ENCODE assay signal across 22 mouse cellular contexts in the genomic region with DNA sequence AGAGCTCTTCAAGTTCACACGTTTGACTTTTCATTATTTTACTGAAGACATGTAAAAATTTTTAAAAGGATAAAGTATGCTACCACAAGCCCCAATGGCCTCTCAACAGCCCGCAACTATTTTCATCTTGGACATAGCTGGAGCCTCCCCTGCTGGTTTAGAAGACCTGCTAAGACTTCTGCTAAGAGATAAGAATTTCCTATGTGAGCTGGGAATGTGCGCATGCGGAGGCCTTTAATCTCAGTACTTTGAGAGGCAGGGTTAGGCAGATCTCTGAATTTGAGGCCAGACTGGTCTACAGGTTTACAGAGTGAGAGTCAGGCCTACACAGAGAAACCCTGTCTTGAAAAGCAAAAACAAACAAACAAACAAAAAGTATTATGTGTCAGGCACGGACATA. TPM values are rescaled to one million over a fixed set of nuclear protein-coding genes. Genes with fewer than 3 reads are reported as not detected.
A peak's percentile ranks its signal among the peaks of the same experiment; 100 is the strongest.
DNase-seq lines count a peak whose midpoint lies in the region; ATAC-seq and TF ChIP-seq lines count a peak whose summit lies in the region.
"Had no signal": no experiment of that assay in that cellular context is flagged by ENCODE, and none has a peak within 500 bp of the region (broad histone marks: within the 10 kb centered on the region; RNA-seq: fewer than 3 reads in every experiment).

No protein-coding gene starts in this region.

- WGBS in heart, embryonic 12.5 days, result 21% methylated on average over 5 of the region's 5 CpGs
- 29% methylated on average over 5 of the region's 5 CpGs for WGBS in liver, embryonic 14.5 days (ENCODE audit: insufficient replicate concordance)
- 76% methylated on average over 5 of the region's 5 CpGs for WGBS in midbrain, embryonic 10.5 days

- no peak for DNase-seq in heart, postnatal 36 days
- DNase-seq in liver, embryonic 14.5 days (ENCODE audit: low read depth in 3 of 3, low spot score in 3 of 3), result no peak
- no peak for DNase-seq in midbrain, embryonic 10.5 days (ENCODE audit: low spot score)
- no peak for DNase-seq in lung, postnatal 4 days
- DNase-seq: adrenal gland, postnatal 25 days; cerebellum, adult 18-20 months; cerebellum, postnatal 14 days; kidney, adult 11 months; kidney, postnatal 36 days; layer of hippocampus, postnatal 36 days; lung, adult 18-20 months; lung, postnatal 10 days; right cerebral cortex, adult 18-20 months; thymus, adult 2 months; thymus, postnatal 4 days had no signal

- no peaks in the 10 kb centered on the region for H3K27me3 ChIP-seq in heart, embryonic 12.5 days (replicated peaks)
- no peaks in the 10 kb centered on the region for H3K27me3 ChIP-seq in megakaryocyte, embryonic 14.5 days (replicated peaks)
- H3K27me3 ChIP-seq in liver, embryonic 14.5 days (ENCODE audit: control insufficient read depth, insufficient read depth, low read length), result no peaks in the 10 kb centered on the region
- H3K27me3 ChIP-seq in midbrain, embryonic 10.5 days (ENCODE audit: low read depth, poor library complexity, severe bottlenecking), result no peaks in the 10 kb centered on the region
- H3K27me3 ChIP-seq: embryonic facial prominence, embryonic 12.5 days; forebrain, embryonic 12.5 days; kidney, embryonic 15.5 days had no signal

- peak overlapping the region; percentile 57 for H3K27ac ChIP-seq in heart, embryonic 12.5 days (ENCODE audit: poor library complexity, severe bottlenecking)
- H3K27ac ChIP-seq in liver, embryonic 14.5 days, result no peak overlapping the region
- H3K27ac ChIP-seq in midbrain, embryonic 10.5 days (replicated peaks), result no peak overlapping the region
- H3K27ac ChIP-seq: embryonic facial prominence, embryonic 12.5 days; forebrain, embryonic 12.5 days; kidney, embryonic 15.5 days had no signal

- peaks cover 45% of the 10 kb centered on the region for H3K4me1 ChIP-seq in heart, embryonic 12.5 days (replicated peaks)
- peaks cover 91% of the 10 kb centered on the region for H3K4me1 ChIP-seq in megakaryocyte, embryonic 14.5 days
- H3K4me1 ChIP-seq in liver, embryonic 14.5 days (replicated peaks; ENCODE audit: control insufficient read depth in 2 of 2, insufficient read depth in 2 of 2, low read length in 1 of 2), result peaks cover 7 to 13% of the 10 kb centered on the region in 2 experiments
- H3K4me1 ChIP-seq in midbrain, embryonic 10.5 days, result peaks cover 21% of the 10 kb centered on the region

- H3K36me3 ChIP-seq in heart, embryonic 12.5 days, result peaks cover 12% of the 10 kb centered on the region
- H3K36me3 ChIP-seq in megakaryocyte, embryonic 14.5 days (replicated peaks; ENCODE audit: low read length), result peaks cover 64% of the 10 kb centered on the region
- H3K36me3 ChIP-seq in liver, embryonic 14.5 days (replicated peaks; ENCODE audit: control insufficient read depth, insufficient read depth, low read depth), result no peaks in the 10 kb centered on the region
- H3K36me3 ChIP-seq in midbrain, embryonic 10.5 days, result peaks cover 35% of the 10 kb centered on the region

- TF ChIP-seq EP300 in liver, embryonic 14.5 days (IDR thresholded peaks at IDR 0.05; ENCODE audit: low read depth), result no peak

- H3K9ac ChIP-seq in heart, embryonic 12.5 days, result no peak overlapping the region
- no peak overlapping the region for H3K9ac ChIP-seq in liver, embryonic 14.5 days (replicated peaks)
- H3K9ac ChIP-seq: embryonic facial prominence, embryonic 12.5 days; forebrain, embryonic 12.5 days; kidney, embryonic 15.5 days had no signal

- ATAC-seq in heart, embryonic 12.5 days (ENCODE audit: insufficient number of reproducible peaks, low FRiP score), result peak; percentile 51; the same call in 1 of the 2 replicates
- ATAC-seq in megakaryocyte, adult 5-6 weeks (ENCODE audit: poor library complexity, severe bottlenecking), result no peak
- ATAC-seq in liver, embryonic 14.5 days (ENCODE audit: insufficient read depth), result peak; percentile 54; the same call in 1 of the 2 replicates

- intact Hi-C loops in heart, postnatal 36 days (cut with DNase I), result no loop called here

- peak; percentile 24; the same call in 1 of the 2 replicates for TF ChIP-seq CTCF in liver, embryonic 14.5 days (IDR thresholded peaks at IDR 0.05; ENCODE audit: low read depth)

- no peaks in the 10 kb centered on the region for H3K9me3 ChIP-seq in heart, embryonic 12.5 days (replicated peaks)
- H3K9me3 ChIP-seq in megakaryocyte, embryonic 14.5 days, result no peaks in the 10 kb centered on the region
- no peaks in the 10 kb centered on the region for H3K9me3 ChIP-seq in liver, embryonic 14.5 days (ENCODE audit: control insufficient read depth, low read length)
- H3K9me3 ChIP-seq in midbrain, embryonic 10.5 days (replicated peaks), result no peaks in the 10 kb centered on the region
- H3K9me3 ChIP-seq: embryonic facial prominence, embryonic 12.5 days; forebrain, embryonic 12.5 days; kidney, embryonic 15.5 days had no signal

- no peak overlapping the region for H3K4me3 ChIP-seq in heart, embryonic 12.5 days
- H3K4me3 ChIP-seq in megakaryocyte, embryonic 14.5 days (replicated peaks), result peak overlapping the region; percentile 56
- no peak overlapping the region for H3K4me3 ChIP-seq in liver, embryonic 14.5 days (ENCODE audit: insufficient read depth in 1 of 2, low read depth in 2 of 2, low read length in 2 of 2)
- no peak overlapping the region for H3K4me3 ChIP-seq in midbrain, embryonic 10.5 days
- H3K4me3 ChIP-seq: embryonic facial prominence, embryonic 12.5 days; erythroblast, embryonic 14.5 days; forebrain, embryonic 12.5 days; kidney, embryonic 15.5 days had no signal

- H3K4me2 ChIP-seq in heart, embryonic 12.5 days, result peak overlapping the region; percentile 21; the same call in 1 of the 2 replicates
- peak overlapping the region; percentile 4; the same call in 1 of the 2 replicates for H3K4me2 ChIP-seq in liver, embryonic 14.5 days (ENCODE audit: low read depth)
- H3K4me2 ChIP-seq: embryonic facial prominence, embryonic 12.5 days; forebrain, embryonic 12.5 days; kidney, embryonic 15.5 days had no signal

RNA-seq across cellular contexts. Expression of gene Yaf2, which starts 11.4 kb away (rescaled TPM):
- polyA plus RNA-seq in heart, embryonic 12.5 days (2016; fragmentation: Nextera tagmentation; extraction: Ambion mirVana), result 105 and 106 TPM in 2 replicates
- 10 to 100 TPM; 22.0 to 22.1 TPM for total RNA-seq in heart, postnatal 36 days (2021)
- polyA plus RNA-seq in megakaryocyte, embryonic 14.5 days (2012; ENCODE audit: insufficient read depth, low replicate concordance), result 65.0 and 195 TPM in 2 replicates
- total RNA-seq in megakaryocyte, adult 5-6 weeks (2015), result 46.2 and 49.0 TPM in 2 replicates
- total RNA-seq in megakaryocyte, adult 5-6 weeks (2017), result 30.7 and 30.9 TPM in 2 replicates
- 11.5 and 14.3 TPM in 2 replicates for polyA plus RNA-seq in liver, embryonic 14.5 days (2012; rRNA removed)
- 23.1 and 27.2 TPM in 2 replicates for polyA plus RNA-seq in liver, embryonic 14.5 days (2014; fragmentation: Nextera tagmentation; extraction: Ambion mirVana)
- polyA plus RNA-seq in midbrain, embryonic 10.5 days (2016; fragmentation: Nextera tagmentation; extraction: Ambion mirVana), result 110 and 113 TPM in 2 replicates

RNA-seq across cellular contexts. Expression of gene Gxylt1, which starts 50.4 kb away (rescaled TPM):
- 17.2 and 17.7 TPM in 2 replicates for polyA plus RNA-seq in heart, embryonic 12.5 days (2016; fragmentation: Nextera tagmentation; extraction: Ambion mirVana)
- 10 to 100 TPM; 10.6 to 12.3 TPM for total RNA-seq in heart, postnatal 36 days (2021)
- polyA plus RNA-seq in megakaryocyte, embryonic 14.5 days (2012; ENCODE audit: insufficient read depth, low replicate concordance), result 0.70 TPM in 1 of 2 replicates, not detected in the other
- total RNA-seq in megakaryocyte, adult 5-6 weeks (2015), result 25.5 and 26.4 TPM in 2 replicates
- total RNA-seq in megakaryocyte, adult 5-6 weeks (2017), result 38.9 and 50.1 TPM in 2 replicates
- polyA plus RNA-seq in liver, embryonic 14.5 days (2012; rRNA removed), result 1.8 and 3.0 TPM in 2 replicates
- polyA plus RNA-seq in liver, embryonic 14.5 days (2014; fragmentation: Nextera tagmentation; extraction: Ambion mirVana), result 2.8 and 2.9 TPM in 2 replicates
- 12.8 and 14.5 TPM in 2 replicates for polyA plus RNA-seq in midbrain, embryonic 10.5 days (2016; fragmentation: Nextera tagmentation; extraction: Ambion mirVana)
